Mouse (Mus musculus) bone marrow, adult 2 months (tissue): Measurements from ENCODE around the gene Yju2.

Source experiments
- CTCF ChIP-seq: fragments of 200-500 bp; IDR thresholded peaks from 2 replicates; pipeline ENCODE4 v1.5.1; 2011; ENCODE audit warnings: low read length, control low read depth; ENCODE audit not compliant: control insufficient read depth, insufficient read depth
- POLR2A ChIP-seq: fragments of 200-500 bp; IDR thresholded peaks from 2 replicates; pipeline ENCODE4 v1.6.1; 2011; ENCODE audit warnings: low read depth, mild to moderate bottlenecking, control low read depth, low read length, borderline replicate concordance; ENCODE audit not compliant: control insufficient read depth

- TF ChIP-seq CTCF, result no peak
- TF ChIP-seq POLR2A, result no peak
These were observed 6.9 kb upstream of the Yju2 start for GRCm38 (mm10) chr17:55952041-55952440.
